Mouse (Mus musculus): Measurements from ENCODE around the gene Snx15.

Snx15 gene

DNA sequence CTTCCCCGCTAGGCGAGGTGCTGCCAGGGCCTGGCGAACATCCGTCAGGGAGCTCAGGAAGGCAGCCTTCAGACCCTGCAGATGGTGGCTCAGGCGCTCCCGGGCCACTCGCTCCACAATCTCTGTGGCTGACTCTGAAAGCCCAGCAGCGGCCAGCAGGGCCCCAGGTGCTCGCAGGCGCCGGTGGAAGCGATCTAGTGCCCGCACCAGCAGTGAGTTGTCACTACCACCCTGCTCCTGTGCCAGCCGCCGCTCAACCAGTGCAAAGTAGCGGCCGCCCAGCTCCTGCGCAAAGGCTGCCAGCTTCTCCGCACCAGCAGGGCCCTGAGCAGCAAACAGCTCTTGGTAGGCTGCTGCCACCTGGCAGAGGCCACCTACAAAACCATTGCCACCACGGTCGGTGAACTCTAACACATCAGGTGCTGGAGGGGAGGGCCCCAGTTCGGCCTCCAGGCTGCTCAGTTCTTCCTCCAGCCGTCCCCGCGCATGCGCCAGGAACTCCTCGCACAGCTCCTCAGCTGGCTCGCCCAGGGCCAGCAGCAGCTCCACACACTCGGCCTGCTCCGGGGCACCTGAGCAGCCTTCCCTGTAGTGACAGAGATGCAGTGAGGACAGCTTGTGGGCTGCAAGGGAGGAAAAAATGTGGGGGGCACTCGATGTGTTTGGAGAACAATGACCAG, 57.4 kb downstream of the Snx15 start:
- DNase-seq: no peak

DNA sequence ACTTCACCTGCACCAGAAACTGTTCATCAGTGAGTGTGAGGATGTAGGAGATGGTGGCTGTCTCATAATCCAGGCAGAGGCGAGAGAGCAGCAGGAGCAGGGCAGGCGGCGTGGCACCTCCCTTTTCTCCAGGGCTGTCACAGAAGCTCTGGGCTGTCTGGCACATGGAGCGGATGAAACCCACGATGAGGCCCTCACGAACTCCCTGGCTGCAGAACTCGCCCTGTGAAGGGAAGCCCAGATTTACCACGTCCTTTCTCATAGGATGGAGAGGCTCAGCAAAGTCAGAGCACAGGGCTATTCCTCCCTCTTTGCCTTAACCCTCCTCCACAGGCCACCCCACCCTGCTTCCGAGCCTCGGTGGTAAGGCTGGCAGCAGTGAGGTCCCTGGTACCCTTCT, 58.3 kb downstream of the Snx15 start:
- DNase-seq: no peak

All from thymus, adult 18-20 months (tissue).